Mouse (Mus musculus) liver, postnatal 0 days (tissue): Measurements from ENCODE around the gene Rgl1.

Experiments
- CTCF ChIP-seq: sonication (generic); IDR thresholded peaks from 2 replicates; pipeline ENCODE4 v1.5.1; 2016; ENCODE audit warnings: antibody characterized with exemption, low read depth
- EP300 ChIP-seq: IDR thresholded peaks from 2 replicates; pipeline ENCODE4 v1.6.1; 2016; ENCODE audit warnings: antibody characterized with exemption, low read depth, mild to moderate bottlenecking

GRCm38 (mm10) chr1:152779071-152779737, 13.1 kb upstream of the Rgl1 start:
- TF ChIP-seq EP300 (no peak), CTCF (peak; percentile 91)
